Mouse (Mus musculus) cortical plate, adult 2 months (tissue): ENCODE measurements around the gene Tufm.

Experiments used
- CTCF ChIP-seq: fragments of 200-500 bp; IDR thresholded peaks from 2 replicates; pipeline ENCODE4 v1.5.1; 2011; ENCODE audit warnings: mild to moderate bottlenecking, control low read depth, low read length; ENCODE audit not compliant: insufficient read depth; ENCODE audit errors: extremely low read depth
- POLR2A ChIP-seq: fragments of 200-500 bp; IDR thresholded peaks from 2 replicates; pipeline ENCODE4 v1.6.1; 2011; ENCODE audit warnings: mild to moderate bottlenecking, low read length, control low read depth; ENCODE audit not compliant: insufficient read depth; ENCODE audit errors: extremely low read depth

GRCm38 (mm10) chr7:126504913-126505312 is 17.8 kb downstream of the Tufm start:
- TF ChIP-seq POLR2A (no peak), CTCF (no peak)
